Mouse (Mus musculus): ENCODE results near the gene Os9.

Gene Os9

GRCm38 (mm10) chr10:127121066-127121477 lies at the start of gene Os9:
Gene Os9, minus strand, starts transcription at chr10:127121131.
- 1% methylated on average over 19 of the region's 19 CpGs for WGBS

- 25% methylated on average over 22 of the region's 22 CpGs for WGBS
Measured at GRCm38 (mm10) chr10:127170002-127170401, 49.1 kb upstream of the Os9 start.

GRCm38 (mm10) chr10:127167614-127168192 lies 46.8 kb upstream of the Os9 start:
- WGBS: 39% methylated on average over 10 of the region's 10 CpGs

- 34% methylated on average over 15 of the region's 15 CpGs for WGBS
Measured at GRCm38 (mm10) chr10:127166771-127167613, 46.1 kb upstream of the Os9 start.

- 11% methylated on average over 11 of the region's 11 CpGs for WGBS
Measured at GRCm38 (mm10) chr10:127166404-127166715, 45.4 kb upstream of the Os9 start.

GRCm38 (mm10) chr10:127165654-127166403 lies 44.9 kb upstream of the Os9 start:
- under 1% methylated on average over 56 of the region's 56 CpGs for WGBS

GRCm38 (mm10) chr10:127165354-127165653 lies 44.4 kb upstream of the Os9 start:
- WGBS: 0% methylated on average over 39 of the region's 42 CpGs

GRCm38 (mm10) chr10:127164631-127165353 lies 43.9 kb upstream of the Os9 start, which contains the start of gene B4galnt1:
Gene B4galnt1, plus strand, starts transcription at chr10:127165225.
- 2% methylated on average over 52 of the region's 52 CpGs for WGBS

GRCm38 (mm10) chr10:127164190-127164589 lies 43.3 kb upstream of the Os9 start:
- 80% methylated on average over 4 of the region's 4 CpGs for WGBS

- 36% methylated on average over 7 of the region's 7 CpGs for WGBS
Measured at GRCm38 (mm10) chr10:127162771-127163261, 41.9 kb upstream of the Os9 start.

GRCm38 (mm10) chr10:127160728-127161127 lies 39.8 kb upstream of the Os9 start:
- WGBS: 59% methylated on average over 3 of the region's 3 CpGs

GRCm38 (mm10) chr10:127160081-127160480 lies 39.1 kb upstream of the Os9 start:
- WGBS: 59% methylated on average over 9 of the region's 9 CpGs

- 77% methylated on average over 3 of the region's 3 CpGs for WGBS
Measured at GRCm38 (mm10) chr10:127158471-127158870, 37.5 kb upstream of the Os9 start.

GRCm38 (mm10) chr10:127156511-127156910 lies 35.6 kb upstream of the Os9 start:
- WGBS: 69% methylated on average over 1 of the region's 1 CpGs

GRCm38 (mm10) chr10:127156089-127156488 lies 35.2 kb upstream of the Os9 start:
- 94% methylated on average over 1 of the region's 1 CpGs for WGBS

GRCm38 (mm10) chr10:127154652-127155051 lies 33.7 kb upstream of the Os9 start:
- WGBS: 89% methylated on average over 5 of the region's 5 CpGs

GRCm38 (mm10) chr10:127154241-127154640 lies 33.3 kb upstream of the Os9 start:
- 98% methylated on average over 2 of the region's 2 CpGs for WGBS

GRCm38 (mm10) chr10:127153323-127153722 lies 32.4 kb upstream of the Os9 start:
- WGBS: 96% methylated on average over 7 of the region's 7 CpGs

- WGBS: 86% methylated on average over 10 of the region's 10 CpGs
Measured at GRCm38 (mm10) chr10:127152556-127152955, 31.6 kb upstream of the Os9 start.

GRCm38 (mm10) chr10:127151233-127151632 lies 30.3 kb upstream of the Os9 start:
- WGBS: 88% methylated on average over 3 of the region's 3 CpGs

- WGBS: 62% methylated on average over 4 of the region's 4 CpGs
Measured at GRCm38 (mm10) chr10:127150471-127150872, 29.5 kb upstream of the Os9 start.

GRCm38 (mm10) chr10:127147135-127147534 lies 26.2 kb upstream of the Os9 start:
- 76% methylated on average over 6 of the region's 6 CpGs for WGBS
